Mouse (Mus musculus) hindbrain, embryonic 14.5 days (tissue): ENCODE data around the gene Hsd17b12. TPM values are rescaled to one million over a fixed set of nuclear protein-coding genes. Genes with fewer than 3 reads are reported as not detected.

Experiments used
- ATAC-seq: fragments of 200-750 bp; cut with Nextera tagmentation; 2 replicates; pipeline ENCODE4 v1.8.0; 2017; ENCODE audit warnings: moderate number of reproducible peaks, mild to moderate bottlenecking, moderate TSS enrichment, moderate library complexity; ENCODE audit not compliant: low FRiP score
- DNase-seq: peaks from one replicate; pipeline ENCODE4 v3.0.0-alpha.2; 2015; ENCODE audit warnings: low spot score
- H3K27ac ChIP-seq: fragments of 300-500 bp; sonication (generic); 2 replicates; pipeline ENCODE4 v1.5.1; 2014; ENCODE audit warnings: mild to moderate bottlenecking, moderate library complexity
- H3K27me3 ChIP-seq: fragments of 300-500 bp; sonication (generic); 2 replicates; pipeline ENCODE4 v1.6.1; 2014; ENCODE audit warnings: mild to moderate bottlenecking, low read length, mixed read lengths; ENCODE audit not compliant: control insufficient read depth, insufficient read depth
- H3K36me3 ChIP-seq: fragments of 300-500 bp; sonication (generic); replicated peaks from 2 replicates; pipeline ENCODE4 v1.6.1; 2014; ENCODE audit not compliant: control insufficient read depth, insufficient read depth
- H3K4me1 ChIP-seq: fragments of 300-500 bp; sonication (generic); replicated peaks from 2 replicates; pipeline ENCODE4 v1.6.1; 2014; ENCODE audit warnings: antibody characterized with exemption, low read length, mixed read lengths; ENCODE audit not compliant: control insufficient read depth, insufficient read depth
- H3K4me2 ChIP-seq: fragments of 300-500 bp; sonication (generic); replicated peaks from 2 replicates; pipeline ENCODE4 v1.6.1; 2014; ENCODE audit warnings: mild to moderate bottlenecking, moderate library complexity
- H3K4me3 ChIP-seq: fragments of 300-500 bp; sonication (generic); replicated peaks from 2 replicates; pipeline ENCODE4 v1.5.1; 2014; ENCODE audit warnings: mild to moderate bottlenecking, low read length
- H3K9ac ChIP-seq: fragments of 300-500 bp; sonication (generic); 2 replicates; pipeline ENCODE4 v1.6.1; 2014
- H3K9me3 ChIP-seq: fragments of 300-500 bp; sonication (generic); 2 replicates; pipeline ENCODE4 v1.6.1; 2016; ENCODE audit warnings: low read length; ENCODE audit not compliant: control insufficient read depth
- WGBS: fragments of 180-500 bp; shearing (Covaris S2); extraction: QIAGEN DNeasy Blood & Tissue Kit; methylation state at CpG from one replicate; pipeline ENCODE4 v1.1.7; 2014; 5-methylcytosine and 5-hydroxymethylcytosine counted together
- polyA plus RNA-seq: library from polyadenylated mRNA; unstranded; fragments of >200 nt; fragmentation: Nextera tagmentation; extraction: Ambion mirVana; gene quantifications from 2 replicates; pipeline ENCODE4 v1.2.1, GENCODE M21; 2014

The Hsd17b12 gene
- polyA plus RNA-seq: 136 and 146 TPM in 2 replicates

DNA sequence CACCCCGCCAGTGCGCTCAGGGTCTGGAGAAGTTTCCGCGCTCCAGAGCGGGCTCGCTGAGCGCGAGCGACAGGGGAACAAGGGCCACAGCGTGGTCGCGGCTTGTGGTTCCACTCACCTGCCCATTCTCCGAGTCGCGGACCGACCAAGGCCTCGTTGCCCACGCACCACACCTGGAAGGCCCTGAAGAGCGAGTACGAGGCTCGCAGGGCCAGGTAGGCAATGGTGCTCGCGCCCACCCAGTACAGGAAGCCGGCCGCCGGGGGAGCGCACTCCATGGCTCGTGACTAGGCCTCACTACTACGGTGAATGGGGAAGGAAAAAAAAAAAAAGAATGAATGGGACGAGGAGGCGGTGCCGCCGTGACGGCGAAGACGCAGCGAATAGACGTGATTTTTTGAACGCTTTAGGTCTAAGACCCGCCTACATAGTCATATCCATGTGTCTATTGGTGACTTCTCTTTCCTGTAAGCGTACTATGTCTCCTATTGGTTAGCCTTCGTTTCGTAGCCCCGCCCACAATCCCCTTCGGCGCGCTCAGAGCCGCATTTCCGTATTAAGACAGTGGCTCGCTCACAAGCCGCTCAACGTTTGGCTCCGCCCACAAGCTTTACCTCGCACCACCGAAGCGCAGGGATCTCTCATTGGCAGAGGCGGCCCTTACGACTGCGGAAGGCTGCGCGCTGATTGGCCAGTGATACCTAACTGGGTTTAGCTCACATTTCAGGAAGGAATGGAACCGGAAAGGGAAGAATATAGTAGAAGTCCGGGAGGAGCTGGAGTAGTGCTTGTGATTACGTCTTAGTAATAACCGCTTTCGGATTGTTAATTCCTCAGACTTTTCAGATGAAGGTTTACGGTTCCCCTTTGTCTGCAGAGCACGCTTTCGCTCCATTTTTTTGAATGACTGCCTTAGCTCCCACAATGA lies at the start of gene Hsd17b12:
Gene Hsd17b12 (minus strand): TSS at position 373 of the 928 bp plus-strand sequence.
- H3K36me3 ChIP-seq: no peaks in the 10 kb centered on the region
- H3K4me2 ChIP-seq: peak within 1 kb of the TSS; percentile 83
- DNase-seq (peak; percentile 100), ATAC-seq (peak; percentile 100)
- H3K9me3 ChIP-seq: no peaks in the 10 kb centered on the region
- peaks cover 27% of the 10 kb centered on the region; the same call in 1 of the 2 replicates for H3K4me1 ChIP-seq
- H3K27me3 ChIP-seq: no peaks in the 10 kb centered on the region
- H3K9ac ChIP-seq: peak within 1 kb of the TSS; percentile 92
- H3K4me3 ChIP-seq: peak within 1 kb of the TSS; percentile 81
- H3K27ac ChIP-seq: peak within 1 kb of the TSS; percentile 91
- under 1% methylated on average over 66 of the region's 69 CpGs for WGBS

- DNase-seq (no peak), ATAC-seq (no peak)
- Histone ChIP-seq H3K9ac (no peak overlapping the region), H3K4me2 (no peak overlapping the region), H3K4me1 (no peaks in the 10 kb centered on the region), H3K36me3 (no peaks in the 10 kb centered on the region), H3K4me3 (no peak overlapping the region), H3K27ac (no peak overlapping the region), H3K9me3 (no peaks in the 10 kb centered on the region), H3K27me3 (no peaks in the 10 kb centered on the region)
- WGBS: 78% methylated on average over 2 of the region's 2 CpGs
Observed at GRCm38 (mm10) chr2:94184906-94185305, 27.1 kb upstream of the Hsd17b12 start.

GRCm38 (mm10) chr2:94184142-94184541 lies 26.4 kb upstream of the Hsd17b12 start:
- ATAC-seq: no peak
- DNase-seq: no peak
- 3% methylated on average over 6 of the region's 6 CpGs for WGBS
- Histone ChIP-seq H3K27me3 (no peaks in the 10 kb centered on the region), H3K9ac (no peak overlapping the region), H3K9me3 (no peaks in the 10 kb centered on the region), H3K27ac (no peak overlapping the region), H3K4me3 (no peak overlapping the region), H3K36me3 (no peaks in the 10 kb centered on the region), H3K4me1 (no peaks in the 10 kb centered on the region), H3K4me2 (no peak overlapping the region)

GRCm38 (mm10) chr2:94179030-94179407 lies 21.3 kb upstream of the Hsd17b12 start:
- 2% methylated on average over 3 of the region's 3 CpGs for WGBS
- H3K4me1 ChIP-seq: peaks cover 11% of the 10 kb centered on the region
- ATAC-seq (peak; percentile 60; the same call in 1 of the 2 replicates), DNase-seq (no peak)
- no peaks in the 10 kb centered on the region for H3K9me3 ChIP-seq
- peak overlapping the region; percentile 91 for H3K4me3 ChIP-seq
- H3K9ac ChIP-seq: peak overlapping the region; percentile 90; the same call in 1 of the 2 replicates
- H3K27me3 ChIP-seq: no peaks in the 10 kb centered on the region
- peak overlapping the region; percentile 92 for H3K4me2 ChIP-seq
- no peaks in the 10 kb centered on the region for H3K36me3 ChIP-seq
- H3K27ac ChIP-seq: no peak overlapping the region

- H3K36me3 ChIP-seq: no peaks in the 10 kb centered on the region
- peaks cover 11% of the 10 kb centered on the region for H3K4me1 ChIP-seq
- ATAC-seq (peak; percentile 99), DNase-seq (peak; percentile 94)
- no peaks in the 10 kb centered on the region for H3K27me3 ChIP-seq
- 2% methylated on average over 22 of the region's 22 CpGs for WGBS
- peak overlapping the region; percentile 90 for H3K9ac ChIP-seq
- H3K4me3 ChIP-seq: peak overlapping the region; percentile 91
- no peaks in the 10 kb centered on the region for H3K9me3 ChIP-seq
- peak overlapping the region; percentile 92 for H3K4me2 ChIP-seq
- peak overlapping the region; percentile 72; the same call in 1 of the 2 replicates for H3K27ac ChIP-seq
Observed at GRCm38 (mm10) chr2:94178321-94179029, 20.7 kb upstream of the Hsd17b12 start.

- H3K9ac ChIP-seq: no peak overlapping the region
- DNase-seq: no peak
- H3K9me3 ChIP-seq: no peaks in the 10 kb centered on the region
- WGBS: 86% methylated on average over 6 of the region's 6 CpGs
- H3K27ac ChIP-seq: no peak overlapping the region
- peak overlapping the region; percentile 92; the same call in 1 of the 2 replicates for H3K4me2 ChIP-seq
- no peaks in the 10 kb centered on the region for H3K27me3 ChIP-seq
- ATAC-seq: no peak
- H3K36me3 ChIP-seq: no peaks in the 10 kb centered on the region
- peaks cover 11% of the 10 kb centered on the region for H3K4me1 ChIP-seq
- no peak overlapping the region for H3K4me3 ChIP-seq
Observed at GRCm38 (mm10) chr2:94177294-94177693, 19.5 kb upstream of the Hsd17b12 start.

DNA sequence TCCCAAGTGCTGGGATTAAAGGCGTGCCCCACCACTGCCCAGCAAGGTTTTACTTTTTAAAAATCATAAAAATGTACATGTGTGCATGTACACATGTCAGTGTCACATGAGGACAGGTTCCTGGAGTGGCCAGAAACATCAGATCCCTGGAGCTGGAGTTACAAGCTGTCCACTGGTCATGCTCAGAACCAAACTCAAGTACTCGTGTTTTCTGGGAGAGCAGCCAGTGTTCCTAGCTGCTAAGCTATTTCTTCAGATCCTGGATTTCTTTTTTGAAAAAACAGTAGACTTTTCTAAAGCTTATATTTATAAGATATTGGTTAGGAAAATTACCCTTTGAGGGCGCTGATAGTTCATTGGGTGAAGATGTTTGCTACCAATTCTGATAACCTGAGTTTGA lies 18.6 kb upstream of the Hsd17b12 start:
- 97% methylated on average over 3 of the region's 3 CpGs for WGBS
- H3K27ac ChIP-seq: no peak overlapping the region
- H3K4me3 ChIP-seq: no peak overlapping the region
- no peak for DNase-seq
- H3K4me1 ChIP-seq: peaks cover 11% of the 10 kb centered on the region
- no peak for ATAC-seq
- no peaks in the 10 kb centered on the region for H3K9me3 ChIP-seq
- no peaks in the 10 kb centered on the region for H3K27me3 ChIP-seq
- H3K4me2 ChIP-seq: no peak overlapping the region
- H3K36me3 ChIP-seq: no peaks in the 10 kb centered on the region
- H3K9ac ChIP-seq: no peak overlapping the region

DNA sequence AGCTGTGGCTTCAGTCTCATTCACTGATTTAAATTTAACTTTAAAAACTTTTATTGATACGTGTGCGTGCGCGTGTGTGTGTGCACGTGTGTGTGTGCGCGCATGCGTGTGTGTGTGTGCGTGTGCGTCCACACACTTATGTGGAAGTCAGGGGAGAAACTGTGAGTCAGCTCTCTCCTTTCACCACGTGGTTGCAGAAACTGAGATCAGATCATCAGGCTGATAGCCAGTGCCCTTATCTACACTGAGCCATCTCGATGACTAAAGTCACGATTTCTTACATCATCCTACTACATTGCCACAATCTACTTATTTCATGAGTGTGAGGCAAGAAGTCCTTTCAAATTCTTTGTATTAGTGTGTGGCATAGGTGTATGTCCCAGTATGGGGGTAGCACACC lies 15.8 kb upstream of the Hsd17b12 start:
- H3K4me1 ChIP-seq: peaks cover 11% of the 10 kb centered on the region
- DNase-seq: no peak
- no peak overlapping the region for H3K4me3 ChIP-seq
- H3K9ac ChIP-seq: no peak overlapping the region
- H3K27ac ChIP-seq: no peak overlapping the region
- ATAC-seq: no peak
- no peak overlapping the region for H3K4me2 ChIP-seq
- no peaks in the 10 kb centered on the region for H3K27me3 ChIP-seq
- WGBS: 92% methylated on average over 13 of the region's 13 CpGs
- H3K9me3 ChIP-seq: no peaks in the 10 kb centered on the region
- H3K36me3 ChIP-seq: no peaks in the 10 kb centered on the region

DNA sequence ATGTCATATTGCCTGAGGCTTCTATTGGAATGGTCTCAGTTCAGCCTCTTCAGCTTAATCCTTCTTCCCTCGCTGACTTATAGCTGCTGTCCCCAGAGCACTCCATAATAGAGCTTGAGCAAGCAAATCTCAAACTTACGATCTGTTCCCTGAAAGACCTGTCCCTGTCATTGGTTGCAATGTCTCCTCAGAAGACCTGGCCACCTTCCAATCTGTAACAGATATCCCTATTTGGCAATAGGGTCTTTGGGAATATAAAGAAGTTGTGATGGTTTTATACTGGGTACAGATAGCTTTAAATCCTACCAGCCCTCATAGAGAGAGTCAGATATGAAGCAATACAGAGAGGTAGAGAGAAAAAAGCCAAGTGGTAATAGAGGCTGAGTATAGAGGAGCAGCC lies 5.4 kb upstream of the Hsd17b12 start:
- Histone ChIP-seq H3K4me3 (no peak overlapping the region), H3K9me3 (no peaks in the 10 kb centered on the region), H3K4me2 (no peak overlapping the region), H3K9ac (no peak overlapping the region), H3K27me3 (no peaks in the 10 kb centered on the region), H3K36me3 (no peaks in the 10 kb centered on the region), H3K4me1 (peaks cover 6% of the 10 kb centered on the region; the same call in 1 of the 2 replicates), H3K27ac (no peak overlapping the region)
- DNase-seq (no peak), ATAC-seq (no peak)
- WGBS: 64% methylated on average over 2 of the region's 2 CpGs
